Mouse (Mus musculus) lung, adult 2 months (tissue): Measurements from ENCODE around the gene Metap1d.

Experiments
- CTCF ChIP-seq: fragments of 200-500 bp; IDR thresholded peaks from 2 replicates; pipeline ENCODE4 v1.5.1; 2011; ENCODE audit warnings: mild to moderate bottlenecking, low read length, control low read depth; ENCODE audit not compliant: insufficient read depth
- POLR2A ChIP-seq: fragments of 200-500 bp; IDR thresholded peaks from 2 replicates; pipeline ENCODE4 v1.6.1; 2011; ENCODE audit warnings: low read depth, mild to moderate bottlenecking, control low read depth, low read length, borderline replicate concordance; ENCODE audit errors: extremely low read depth

GRCm38 (mm10) chr2:71477787-71478186, 24.7 kb downstream of the Metap1d start:
- TF ChIP-seq POLR2A (no peak), CTCF (no peak)
